Mouse (Mus musculus): ENCODE measurements around the gene Usf2.

- peak; percentile 69 for TF ChIP-seq CTCF (IDR thresholded peaks at IDR 0.05; ENCODE audit: control insufficient read depth, insufficient read depth, low read length)
- no peak for TF ChIP-seq POLR2A (IDR thresholded peaks at IDR 0.05; ENCODE audit: borderline replicate concordance, control insufficient read depth, low read depth, low read length)
Measured at GRCm38 (mm10) chr7:30904042-30904441, 52.6 kb downstream of the Usf2 start.
